Mouse (Mus musculus): ENCODE measurements at regions not wholly inside any gene's neighbourhood (a gene's known extent, or its start where the extent isn't known, plus 50 kb on each side); places are given as distances from the start of the nearest gene placed in this dataset.
A peak's percentile ranks its signal among the peaks of the same experiment; 100 is the strongest.

DNA sequence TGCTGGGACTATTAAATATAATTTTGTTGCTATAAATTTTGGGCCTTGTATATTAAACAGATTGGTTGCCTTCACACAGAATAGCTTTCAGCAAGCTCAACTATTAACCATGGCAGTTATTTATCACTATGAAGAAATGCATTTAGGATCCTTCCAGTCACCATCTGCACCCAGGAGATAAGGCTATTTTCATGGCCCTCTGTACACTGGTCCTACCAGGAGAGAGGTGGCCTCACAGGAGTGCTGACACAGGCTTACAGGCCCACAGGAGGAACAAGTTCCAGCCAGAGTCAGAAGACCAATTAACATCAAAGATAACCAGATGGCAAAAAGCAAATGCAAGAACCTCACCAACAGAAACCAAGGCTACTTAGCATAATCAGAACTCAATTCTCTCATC, 731.3 kb downstream of the Ryr2 start:
- ATAC-seq (ENCODE audit: low FRiP score, low TSS enrichment) (no peak), DNase-seq (no peak)
- no peak overlapping the region for H3K4me2 ChIP-seq (ENCODE audit: low read length)
- no peak overlapping the region for H3K4me3 ChIP-seq (replicated peaks; ENCODE audit: low read depth, low read length)
- H3K27me3 ChIP-seq (ENCODE audit: control insufficient read depth, insufficient read depth, low read length) = no peaks in the 10 kb centered on the region
- H3K36me3 ChIP-seq (ENCODE audit: control insufficient read depth, insufficient read depth, low read length) = no peaks in the 10 kb centered on the region
- no peaks in the 10 kb centered on the region for H3K9me3 ChIP-seq (ENCODE audit: control insufficient read depth, low read length)
- H3K9ac ChIP-seq (replicated peaks; ENCODE audit: low read length) = no peak overlapping the region
- H3K4me1 ChIP-seq (ENCODE audit: control insufficient read depth, insufficient read depth, low read length) = no peaks in the 10 kb centered on the region
- no peak overlapping the region for H3K27ac ChIP-seq (replicated peaks; ENCODE audit: low read depth, low read length)

DNA sequence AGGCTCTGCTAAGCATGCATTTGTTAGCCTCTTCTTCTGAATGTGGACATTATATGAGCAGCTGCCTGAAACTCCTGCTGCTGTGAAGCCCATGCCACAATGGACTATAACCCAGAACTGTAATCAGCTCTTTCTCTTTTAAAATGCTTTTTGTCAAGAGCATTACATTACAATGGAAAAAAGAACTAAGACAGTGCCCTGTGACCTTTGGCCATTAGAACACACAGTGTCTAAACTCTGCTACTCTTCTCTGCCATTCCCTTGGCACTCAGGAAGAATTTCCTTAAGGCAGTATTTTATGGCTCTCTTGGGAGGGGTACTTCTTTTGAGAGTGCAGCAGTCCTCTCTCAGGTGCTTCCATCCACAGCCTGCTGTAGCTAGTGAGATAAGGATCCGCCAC, 737.3 kb downstream of the Ryr2 start:
- H3K36me3 ChIP-seq (ENCODE audit: control insufficient read depth, insufficient read depth, low read length) = no peaks in the 10 kb centered on the region
- 77% methylated on average over 1 of the region's 1 CpGs for WGBS
- no peak overlapping the region for H3K9ac ChIP-seq (replicated peaks; ENCODE audit: low read length)
- no peaks in the 10 kb centered on the region for H3K9me3 ChIP-seq (ENCODE audit: control insufficient read depth, low read length)
- no peak for DNase-seq
- H3K4me1 ChIP-seq (ENCODE audit: control insufficient read depth, insufficient read depth, low read length) = no peaks in the 10 kb centered on the region
- no peak overlapping the region for H3K27ac ChIP-seq (replicated peaks; ENCODE audit: low read depth, low read length)
- ATAC-seq (ENCODE audit: low FRiP score, low TSS enrichment) = no peak
- no peak overlapping the region for H3K4me2 ChIP-seq (ENCODE audit: low read length)
- H3K27me3 ChIP-seq (ENCODE audit: control insufficient read depth, insufficient read depth, low read length) = no peaks in the 10 kb centered on the region
- no peak overlapping the region for H3K4me3 ChIP-seq (replicated peaks; ENCODE audit: low read depth, low read length)

DNA sequence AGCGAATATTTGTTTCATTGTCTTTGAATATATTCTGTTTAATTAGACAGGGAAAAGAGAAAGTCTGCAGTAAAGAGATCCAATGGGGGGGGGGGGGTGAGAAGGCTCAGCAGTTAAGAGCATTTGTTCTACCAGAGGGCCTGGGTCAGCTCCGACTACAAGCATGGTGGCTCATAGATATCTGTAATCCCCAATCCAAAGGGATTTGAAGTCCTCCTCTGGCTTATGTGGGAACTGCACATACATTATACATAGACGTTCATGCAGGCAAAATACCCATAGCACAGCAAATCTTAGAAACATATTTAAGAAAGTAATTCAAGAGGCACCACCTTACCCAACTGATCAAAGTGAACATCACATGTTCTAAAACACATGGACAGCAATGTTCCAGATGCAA, 743.9 kb downstream of the Ryr2 start:
- no peak overlapping the region for H3K4me2 ChIP-seq (ENCODE audit: low read length)
- no peaks in the 10 kb centered on the region for H3K27me3 ChIP-seq (ENCODE audit: control insufficient read depth, insufficient read depth, low read length)
- no peaks in the 10 kb centered on the region for H3K36me3 ChIP-seq (ENCODE audit: control insufficient read depth, insufficient read depth, low read length)
- ATAC-seq (ENCODE audit: low FRiP score, low TSS enrichment) (no peak), DNase-seq (no peak)
- no peaks in the 10 kb centered on the region for H3K4me1 ChIP-seq (ENCODE audit: control insufficient read depth, insufficient read depth, low read length)
- no peak overlapping the region for H3K27ac ChIP-seq (replicated peaks; ENCODE audit: low read depth, low read length)
- WGBS = 73% methylated on average over 3 of the region's 3 CpGs
- H3K9ac ChIP-seq (replicated peaks; ENCODE audit: low read length) = no peak overlapping the region
- H3K9me3 ChIP-seq (ENCODE audit: control insufficient read depth, low read length) = no peaks in the 10 kb centered on the region
- H3K4me3 ChIP-seq (replicated peaks; ENCODE audit: low read depth, low read length) = no peak overlapping the region

DNA sequence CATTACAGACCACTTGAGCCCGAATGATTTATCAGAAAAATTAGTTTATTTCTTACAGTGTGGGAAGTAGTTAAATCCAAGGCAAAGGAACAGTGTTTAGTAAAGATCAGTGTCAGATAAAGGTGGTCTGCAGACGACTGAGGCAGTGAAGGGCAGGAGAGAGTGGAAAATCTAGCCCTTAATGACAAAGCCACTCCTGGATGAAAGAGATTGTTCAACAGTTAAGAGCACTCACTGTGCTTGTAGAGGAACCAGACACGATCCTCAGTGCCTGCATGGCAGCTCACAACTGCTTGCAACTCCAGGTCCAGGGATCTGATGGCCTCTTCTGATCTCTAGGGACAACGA, 758.3 kb downstream of the Ryr2 start:
- ATAC-seq (ENCODE audit: low FRiP score, low TSS enrichment) (peak; percentile 54; the same call in 1 of the 2 replicates), DNase-seq (no peak)
- Histone ChIP-seq H3K27ac (replicated peaks; ENCODE audit: low read depth, low read length) (no peak overlapping the region), H3K4me3 (replicated peaks; ENCODE audit: low read depth, low read length) (no peak overlapping the region), H3K4me1 (ENCODE audit: control insufficient read depth, insufficient read depth, low read length) (no peaks in the 10 kb centered on the region), H3K4me2 (ENCODE audit: low read length) (no peak overlapping the region), H3K9ac (replicated peaks; ENCODE audit: low read length) (no peak overlapping the region), H3K36me3 (ENCODE audit: control insufficient read depth, insufficient read depth, low read length) (no peaks in the 10 kb centered on the region), H3K27me3 (ENCODE audit: control insufficient read depth, insufficient read depth, low read length) (no peaks in the 10 kb centered on the region), H3K9me3 (ENCODE audit: control insufficient read depth, low read length) (no peaks in the 10 kb centered on the region)
- 32% methylated on average over 4 of the region's 4 CpGs for WGBS

DNA sequence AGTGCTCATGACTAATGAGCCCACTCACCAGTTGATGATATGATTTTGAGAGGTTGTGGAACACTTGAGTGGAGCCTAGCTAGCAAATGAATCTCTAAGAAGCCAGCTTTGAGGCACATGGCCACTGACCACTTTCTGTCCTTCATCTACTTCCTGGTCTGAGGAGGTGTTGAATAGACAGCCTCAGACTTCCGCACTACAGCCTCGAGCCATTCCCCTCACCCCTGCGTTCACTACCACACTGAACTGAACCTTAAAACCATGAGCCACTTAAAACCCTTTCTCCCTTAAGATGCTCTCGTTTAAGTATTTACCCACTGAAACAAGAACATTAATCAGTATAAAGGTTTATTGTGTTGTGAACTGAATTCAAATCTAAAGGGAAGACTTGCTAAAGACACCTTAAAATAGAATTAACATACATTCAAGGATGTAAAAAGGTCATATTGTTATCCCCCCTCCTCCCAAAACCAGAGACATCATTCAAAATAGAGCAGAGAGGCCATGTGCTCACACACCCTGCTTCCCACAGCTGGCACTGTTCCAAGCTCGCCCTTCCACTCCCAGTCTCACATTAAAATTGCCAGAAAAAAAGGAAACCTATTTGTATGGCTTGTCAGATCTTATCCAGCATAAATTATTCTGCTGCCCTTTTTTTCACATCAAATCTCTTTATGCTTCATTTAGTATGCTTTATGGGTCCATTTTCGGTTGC, 758.8 kb downstream of the Ryr2 start:
- H3K4me1 ChIP-seq (ENCODE audit: control insufficient read depth, insufficient read depth, low read length) = no peaks in the 10 kb centered on the region
- WGBS = 35% methylated on average over 6 of the region's 6 CpGs

DNA sequence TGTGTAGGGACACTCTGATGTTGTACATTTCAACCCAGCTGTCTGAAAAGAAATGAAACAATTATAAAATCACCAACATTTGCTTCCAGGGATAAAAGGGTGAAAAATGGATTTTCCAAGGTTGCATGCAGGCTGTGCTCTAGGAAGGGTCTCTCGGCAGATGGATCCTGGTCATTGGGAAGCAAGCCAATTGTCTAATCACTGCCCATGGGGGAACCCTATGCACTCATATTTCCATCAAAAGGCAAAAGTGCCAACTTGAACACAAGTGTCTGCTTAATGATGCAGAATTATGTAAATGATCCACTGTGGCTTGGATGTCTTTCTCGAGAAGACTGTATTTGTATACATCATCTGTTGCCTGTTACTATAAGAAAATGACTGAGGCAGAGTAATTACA, 762.2 kb downstream of the Ryr2 start:
- Histone ChIP-seq H3K9ac (replicated peaks; ENCODE audit: low read length) (no peak overlapping the region), H3K27ac (replicated peaks; ENCODE audit: low read depth, low read length) (no peak overlapping the region), H3K4me1 (ENCODE audit: control insufficient read depth, insufficient read depth, low read length) (no peaks in the 10 kb centered on the region), H3K9me3 (ENCODE audit: control insufficient read depth, low read length) (no peaks in the 10 kb centered on the region), H3K36me3 (ENCODE audit: control insufficient read depth, insufficient read depth, low read length) (no peaks in the 10 kb centered on the region), H3K27me3 (ENCODE audit: control insufficient read depth, insufficient read depth, low read length) (no peaks in the 10 kb centered on the region), H3K4me3 (replicated peaks; ENCODE audit: low read depth, low read length) (no peak overlapping the region), H3K4me2 (ENCODE audit: low read length) (no peak overlapping the region)
- ATAC-seq (ENCODE audit: low FRiP score, low TSS enrichment) = no peak
- 58% methylated on average over 2 of the region's 2 CpGs for WGBS
- DNase-seq = peak; percentile 36

More for the DNA sequence above, 758.8 kb downstream of the Ryr2 start:
- peak; percentile 70 for DNase-seq
- Histone ChIP-seq H3K27ac (replicated peaks; ENCODE audit: low read depth, low read length) (no peak overlapping the region), H3K4me3 (replicated peaks; ENCODE audit: low read depth, low read length) (no peak overlapping the region), H3K27me3 (ENCODE audit: control insufficient read depth, insufficient read depth, low read length) (no peaks in the 10 kb centered on the region), H3K9me3 (ENCODE audit: control insufficient read depth, low read length) (no peaks in the 10 kb centered on the region), H3K9ac (replicated peaks; ENCODE audit: low read length) (no peak overlapping the region), H3K36me3 (ENCODE audit: control insufficient read depth, insufficient read depth, low read length) (no peaks in the 10 kb centered on the region), H3K4me2 (ENCODE audit: low read length) (no peak overlapping the region)
- ATAC-seq (ENCODE audit: low FRiP score, low TSS enrichment) = peak; percentile 79; the same call in 1 of the 2 replicates

DNA sequence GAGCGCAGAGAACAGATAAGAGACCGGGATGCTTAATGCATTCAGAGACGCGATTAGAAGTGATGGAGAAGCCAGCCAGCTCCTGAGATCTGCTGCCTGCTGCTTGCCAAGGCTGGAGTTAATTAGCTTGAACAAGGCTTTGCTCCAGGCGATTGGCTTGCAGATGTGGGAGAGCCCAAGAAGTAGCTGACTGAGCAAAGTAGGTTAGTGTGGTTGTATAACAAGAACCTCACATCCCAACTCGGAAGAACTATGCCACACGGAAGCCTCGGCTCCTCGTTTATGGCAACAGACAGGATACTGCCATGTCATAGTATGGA, 768.5 kb downstream of the Ryr2 start:
- ATAC-seq (ENCODE audit: low FRiP score, low TSS enrichment) (0 out of 2 replicates have a peak, but pooled peaks have one; percentile 46), DNase-seq (peak; percentile 71)
- Histone ChIP-seq H3K27ac (replicated peaks; ENCODE audit: low read depth, low read length) (peak overlapping the region; percentile 26; the same call in 1 of the 2 replicates), H3K27me3 (ENCODE audit: control insufficient read depth, insufficient read depth, low read length) (no peaks in the 10 kb centered on the region), H3K36me3 (ENCODE audit: control insufficient read depth, insufficient read depth, low read length) (no peaks in the 10 kb centered on the region), H3K9ac (replicated peaks; ENCODE audit: low read length) (no peak overlapping the region), H3K9me3 (ENCODE audit: control insufficient read depth, low read length) (no peaks in the 10 kb centered on the region), H3K4me2 (ENCODE audit: low read length) (no peak overlapping the region), H3K4me1 (ENCODE audit: control insufficient read depth, insufficient read depth, low read length) (no peaks in the 10 kb centered on the region), H3K4me3 (replicated peaks; ENCODE audit: low read depth, low read length) (no peak overlapping the region)
- WGBS = 45% methylated on average over 9 of the region's 9 CpGs

GRCm38 (mm10) chr13:11337610-11338296, 769.0 kb downstream of the Ryr2 start:
- H3K9me3 ChIP-seq (ENCODE audit: control insufficient read depth, low read length) = no peaks in the 10 kb centered on the region
- H3K9ac ChIP-seq (replicated peaks; ENCODE audit: low read length) = no peak overlapping the region
- no peak for DNase-seq
- no peak overlapping the region for H3K4me2 ChIP-seq (ENCODE audit: low read length)
- 40% methylated on average over 4 of the region's 4 CpGs for WGBS
- 0 out of 2 replicates have a peak, but pooled peaks have one; percentile 57 for ATAC-seq (ENCODE audit: low FRiP score, low TSS enrichment)
- no peak overlapping the region for H3K4me3 ChIP-seq (replicated peaks; ENCODE audit: low read depth, low read length)
- no peaks in the 10 kb centered on the region for H3K36me3 ChIP-seq (ENCODE audit: control insufficient read depth, insufficient read depth, low read length)
- no peaks in the 10 kb centered on the region for H3K4me1 ChIP-seq (ENCODE audit: control insufficient read depth, insufficient read depth, low read length)
- peak overlapping the region; percentile 26; the same call in 1 of the 2 replicates for H3K27ac ChIP-seq (replicated peaks; ENCODE audit: low read depth, low read length)
- H3K27me3 ChIP-seq (ENCODE audit: control insufficient read depth, insufficient read depth, low read length) = no peaks in the 10 kb centered on the region

- no peaks in the 10 kb centered on the region for H3K27me3 ChIP-seq (ENCODE audit: control insufficient read depth, insufficient read depth, low read length)
- H3K4me1 ChIP-seq (ENCODE audit: control insufficient read depth, insufficient read depth, low read length) = no peaks in the 10 kb centered on the region
- ATAC-seq (ENCODE audit: low FRiP score, low TSS enrichment) (no peak), DNase-seq (no peak)
- 85% methylated on average over 3 of the region's 3 CpGs for WGBS
- no peak overlapping the region for H3K9ac ChIP-seq (replicated peaks; ENCODE audit: low read length)
- no peaks in the 10 kb centered on the region for H3K9me3 ChIP-seq (ENCODE audit: control insufficient read depth, low read length)
- no peak overlapping the region for H3K4me2 ChIP-seq (ENCODE audit: low read length)
- no peaks in the 10 kb centered on the region for H3K36me3 ChIP-seq (ENCODE audit: control insufficient read depth, insufficient read depth, low read length)
- H3K27ac ChIP-seq (replicated peaks; ENCODE audit: low read depth, low read length) = no peak overlapping the region
- no peak overlapping the region for H3K4me3 ChIP-seq (replicated peaks; ENCODE audit: low read depth, low read length)
Measured at GRCm38 (mm10) chr13:11336958-11337357, 769.8 kb downstream of the Ryr2 start.

Measured in midbrain, embryonic 14.5 days (tissue).